Mouse (Mus musculus) regulatory T cell (primary cell): ENCODE data around the gene Hoxd8.

Experiments used
- in situ Hi-C: fragments of 300-600 bp; cut with MboI, MseI; formaldehyde crosslinking; loops from one replicate; pipeline ENCODE4 v1.15.1; 2025; ENCODE audit warnings: high pct_unique_total_duplicates

Gene Hoxd8

GRCm38 (mm10) chr2:74730331-74730730 lies 25.9 kb downstream of the Hoxd8 start:
- in situ Hi-C loops: no loop called here

- in situ Hi-C loops: no loop called here
Measured at GRCm38 (mm10) chr2:74731055-74731454, 26.6 kb downstream of the Hoxd8 start.

GRCm38 (mm10) chr2:74731799-74732512 lies 27.5 kb downstream of the Hoxd8 start:
- in situ Hi-C loops: no loop called here

GRCm38 (mm10) chr2:74732513-74733316 lies 28.3 kb downstream of the Hoxd8 start:
- in situ Hi-C loops: no loop called here

GRCm38 (mm10) chr2:74733317-74733661 lies 28.9 kb downstream of the Hoxd8 start:
- in situ Hi-C loops: no loop called here

- in situ Hi-C loops: no loop called here
Measured at GRCm38 (mm10) chr2:74733765-74734164, 29.4 kb downstream of the Hoxd8 start.

- in situ Hi-C loops: no loop called here
Measured at GRCm38 (mm10) chr2:74734451-74734850, 30.0 kb downstream of the Hoxd8 start.

- in situ Hi-C loops: loop anchor here (5.0 kb wide), 1 partner anchor 97 kb away; no protein-coding TSS in a partner anchor
Measured at GRCm38 (mm10) chr2:74734996-74735811, 30.8 kb downstream of the Hoxd8 start.

GRCm38 (mm10) chr2:74735851-74736687 lies 31.7 kb downstream of the Hoxd8 start:
- in situ Hi-C loops: loop anchor here (5.0 kb wide), 1 partner anchor 96 kb away; no protein-coding TSS in a partner anchor

- in situ Hi-C loops: loop anchor here (5.0 kb wide), 1 partner anchor 95 kb away; no protein-coding TSS in a partner anchor
Measured at GRCm38 (mm10) chr2:74736688-74737577, 32.5 kb downstream of the Hoxd8 start.

- in situ Hi-C loops: loop anchor here (5.0 kb wide), 1 partner anchor 95 kb away; no protein-coding TSS in a partner anchor
Measured at GRCm38 (mm10) chr2:74737578-74738070, 33.2 kb downstream of the Hoxd8 start.

GRCm38 (mm10) chr2:74738623-74739475 lies 34.4 kb downstream of the Hoxd8 start:
- in situ Hi-C loops: loop anchor here (5.0 kb wide), 1 partner anchor 93 kb away; no protein-coding TSS in a partner anchor

GRCm38 (mm10) chr2:74739476-74739800 lies 35.0 kb downstream of the Hoxd8 start:
- in situ Hi-C loops: loop anchor here (5.0 kb wide), 1 partner anchor 93 kb away; no protein-coding TSS in a partner anchor

- in situ Hi-C loops: loop anchor here (5.0 kb wide), 1 partner anchor 92 kb away; no protein-coding TSS in a partner anchor
Measured at GRCm38 (mm10) chr2:74739869-74740268, 35.5 kb downstream of the Hoxd8 start.

- in situ Hi-C loops: no loop called here
Measured at GRCm38 (mm10) chr2:74740311-74741091, 36.1 kb downstream of the Hoxd8 start.

GRCm38 (mm10) chr2:74741252-74741978 lies 37.0 kb downstream of the Hoxd8 start:
- in situ Hi-C loops: no loop called here

- in situ Hi-C loops: no loop called here
Measured at GRCm38 (mm10) chr2:74741979-74742277, 37.5 kb downstream of the Hoxd8 start.
